In genomic region chr6:28133206-28134063, GRCm38 (mm10) we compare ENCODE assay signal across 9 mouse cellular contexts. TPM values are rescaled to one million over a fixed set of nuclear protein-coding genes. Genes with fewer than 3 reads are reported as not detected.
DNase-seq lines count a peak whose midpoint lies in the region; ATAC-seq and TF ChIP-seq lines count a peak whose summit lies in the region.
"Had no signal": no experiment of that assay in that cellular context is flagged by ENCODE, and none has a peak within 500 bp of the region (broad histone marks: within the 10 kb centered on the region; RNA-seq: fewer than 3 reads in every experiment).

No protein-coding gene starts in this region.

- H3K9me3 ChIP-seq in lung, embryonic 15.5 days: no peaks in the 10 kb centered on the region
- no peaks in the 10 kb centered on the region for H3K9me3 ChIP-seq in embryonic facial prominence, embryonic 14.5 days (ENCODE audit: control insufficient read depth, low read length)
- no peaks in the 10 kb centered on the region for H3K9me3 ChIP-seq in limb, embryonic 11.5 days (ENCODE audit: control insufficient read depth, low read length)

- peak; percentile 29; the same call in 1 of the 2 replicates for ATAC-seq in lung, embryonic 15.5 days (ENCODE audit: borderline replicate concordance, extremely low read depth, low FRiP score, low TSS enrichment)
- ATAC-seq in embryonic facial prominence, embryonic 14.5 days (ENCODE audit: low read depth): no peak
- no peak for ATAC-seq in limb, embryonic 11.5 days (ENCODE audit: insufficient number of reproducible peaks, low FRiP score, low TSS enrichment, low read depth)

- no peaks in the 10 kb centered on the region for H3K36me3 ChIP-seq in lung, embryonic 15.5 days
- H3K36me3 ChIP-seq in embryonic facial prominence, embryonic 14.5 days (ENCODE audit: control insufficient read depth, insufficient read depth, low read length): no peaks in the 10 kb centered on the region
- no peaks in the 10 kb centered on the region for H3K36me3 ChIP-seq in limb, embryonic 11.5 days (ENCODE audit: control insufficient read depth, insufficient read depth, low read length)
- H3K36me3 ChIP-seq in small intestine, adult 2 months (ENCODE audit: control insufficient read depth, insufficient read depth, low read length): no peaks in the 10 kb centered on the region

- peak overlapping the region; percentile 96 for H3K4me2 ChIP-seq in lung, embryonic 15.5 days
- H3K4me2 ChIP-seq in embryonic facial prominence, embryonic 14.5 days (ENCODE audit: low read depth, low read length): peak overlapping the region; percentile 99
- peak overlapping the region; percentile 97 for H3K4me2 ChIP-seq in limb, embryonic 11.5 days (ENCODE audit: low read depth, severe bottlenecking)

- H3K4me3 ChIP-seq in lung, embryonic 15.5 days: peak overlapping the region; percentile 14
- peak overlapping the region; percentile 48 for H3K4me3 ChIP-seq in embryonic facial prominence, embryonic 14.5 days (ENCODE audit: low read depth, low read length)
- peak overlapping the region; percentile 44 for H3K4me3 ChIP-seq in limb, embryonic 11.5 days (ENCODE audit: low read depth, low read length)
- H3K4me3 ChIP-seq in small intestine, adult 2 months (ENCODE audit: low read depth, low read length): 0 out of 2 replicates have a peak overlapping the region, but pooled peaks have one; percentile 5

- no peak for TF ChIP-seq CTCF in small intestine, adult 2 months (IDR thresholded peaks at IDR 0.05; ENCODE audit: extremely low read depth, insufficient read length, insufficient replicate concordance, low read depth, low read length)

- no peak for DNase-seq in lung, postnatal 4 days
- DNase-seq in embryonic facial prominence, embryonic 14.5 days (ENCODE audit: low spot score): peak; percentile 8
- peak; percentile 36 for DNase-seq in limb, embryonic 11.5 days (ENCODE audit: low spot score)
- DNase-seq in adrenal gland, postnatal 14 days: no peak
- DNase-seq in thymus, postnatal 10 days (ENCODE audit: low spot score in 2 of 2): no peak
- DNase-seq in ovary, adult 18-20 months (ENCODE audit: low spot score): no peak

- peaks cover 10% of the 10 kb centered on the region for H3K4me1 ChIP-seq in lung, embryonic 15.5 days
- H3K4me1 ChIP-seq in embryonic facial prominence, embryonic 14.5 days (ENCODE audit: control insufficient read depth, insufficient read depth, low read length): peaks cover 7% of the 10 kb centered on the region
- 0 out of 2 replicates have a peak, but pooled peaks cover 7% of the 10 kb centered on the region for H3K4me1 ChIP-seq in limb, embryonic 11.5 days (ENCODE audit: control insufficient read depth, insufficient read depth, low read length)
- H3K4me1 ChIP-seq in small intestine, adult 2 months (ENCODE audit: control insufficient read depth, insufficient read depth, insufficient read length, low read length): 0 out of 2 replicates have a peak, but pooled peaks cover 5% of the 10 kb centered on the region

- WGBS in lung, embryonic 15.5 days: 2% methylated on average over 38 of the region's 38 CpGs
- WGBS in embryonic facial prominence, embryonic 14.5 days: under 1% methylated on average over 23 of the region's 38 CpGs
- 1% methylated on average over 34 of the region's 38 CpGs for WGBS in limb, embryonic 11.5 days
- WGBS in small intestine, adult 2 months: 2% methylated on average over 38 of the region's 38 CpGs

- H3K27ac ChIP-seq in lung, embryonic 15.5 days: no peak overlapping the region
- no peak overlapping the region for H3K27ac ChIP-seq in embryonic facial prominence, embryonic 14.5 days (replicated peaks; ENCODE audit: low read depth, low read length)
- H3K27ac ChIP-seq in limb, embryonic 11.5 days (replicated peaks; ENCODE audit: low read depth, low read length): no peak overlapping the region
- no peak overlapping the region for H3K27ac ChIP-seq in small intestine, adult 2 months (ENCODE audit: insufficient read depth, low read depth, low read length)

- H3K9ac ChIP-seq in lung, embryonic 15.5 days: no peak overlapping the region
- peak overlapping the region; percentile 26; the same call in 1 of the 2 replicates for H3K9ac ChIP-seq in embryonic facial prominence, embryonic 14.5 days (ENCODE audit: low read depth, low read length)
- H3K9ac ChIP-seq in limb, embryonic 11.5 days (ENCODE audit: low read length): no peak overlapping the region

- H3K27me3 ChIP-seq in lung, embryonic 15.5 days: peaks cover 65% of the 10 kb centered on the region
- peaks cover 51% of the 10 kb centered on the region for H3K27me3 ChIP-seq in embryonic facial prominence, embryonic 14.5 days (replicated peaks; ENCODE audit: control insufficient read depth, insufficient read depth, low read length)
- peaks cover 36% of the 10 kb centered on the region for H3K27me3 ChIP-seq in limb, embryonic 11.5 days (ENCODE audit: control insufficient read depth, insufficient read depth, low read length)
- peaks cover 29% of the 10 kb centered on the region for H3K27me3 ChIP-seq in small intestine, adult 2 months (ENCODE audit: control insufficient read depth, insufficient read depth, low read length)

- no peak for TF ChIP-seq POLR2A in small intestine, adult 2 months (IDR thresholded peaks at IDR 0.05; ENCODE audit: low read depth, low read length)

RNA-seq across cellular contexts. Expression of gene Grm8, which starts 1.5 kb away (rescaled TPM):
- polyA plus RNA-seq in lung, embryonic 15.5 days (2015; fragmentation: Nextera tagmentation; extraction: Ambion mirVana): not detected in 2 replicates
- 1.9 and 2.3 TPM in 2 replicates for polyA plus RNA-seq in embryonic facial prominence, embryonic 14.5 days (2014; fragmentation: Nextera tagmentation; extraction: Ambion mirVana)
- polyA plus RNA-seq in limb, embryonic 11.5 days (2014; fragmentation: Nextera tagmentation; extraction: Ambion mirVana): 0.27 and 0.51 TPM in 2 replicates
- polyA plus RNA-seq in small intestine, adult 2 months (2012; rRNA removed): 0.08 TPM in 1 of 2 replicates, not detected in the other
- total RNA-seq in adrenal gland, postnatal 14 days (2021): 0.70 and 1.0 TPM in 2 replicates
- total RNA-seq: neutrophil, adult 5-6 weeks had no signal

Comparison
In these comparisons a context has a peak if more than half of its experiments do, and no peak if none do; other contexts are left out.
1. DNase-seq: peak in embryonic facial prominence, embryonic 14.5 days (single experiment) and limb, embryonic 11.5 days (single experiment); none in lung, postnatal 4 days (0 of 2), adrenal gland, postnatal 14 days (single experiment), thymus, postnatal 10 days (0 of 2) and ovary, adult 18-20 months (single experiment).
2. Peak in every context shown above with its lines, with median percentiles within 50 percentile points of each other: H3K4me2 ChIP-seq and H3K4me3 ChIP-seq.